Mouse (Mus musculus): Measurements from ENCODE around the gene Gas7. TPM values are rescaled to one million over a fixed set of nuclear protein-coding genes. Genes with fewer than 3 reads are reported as not detected.

Gene Gas7
- total RNA-seq, 1 experiment from 2014 or later: 12.4 TPM

DNA sequence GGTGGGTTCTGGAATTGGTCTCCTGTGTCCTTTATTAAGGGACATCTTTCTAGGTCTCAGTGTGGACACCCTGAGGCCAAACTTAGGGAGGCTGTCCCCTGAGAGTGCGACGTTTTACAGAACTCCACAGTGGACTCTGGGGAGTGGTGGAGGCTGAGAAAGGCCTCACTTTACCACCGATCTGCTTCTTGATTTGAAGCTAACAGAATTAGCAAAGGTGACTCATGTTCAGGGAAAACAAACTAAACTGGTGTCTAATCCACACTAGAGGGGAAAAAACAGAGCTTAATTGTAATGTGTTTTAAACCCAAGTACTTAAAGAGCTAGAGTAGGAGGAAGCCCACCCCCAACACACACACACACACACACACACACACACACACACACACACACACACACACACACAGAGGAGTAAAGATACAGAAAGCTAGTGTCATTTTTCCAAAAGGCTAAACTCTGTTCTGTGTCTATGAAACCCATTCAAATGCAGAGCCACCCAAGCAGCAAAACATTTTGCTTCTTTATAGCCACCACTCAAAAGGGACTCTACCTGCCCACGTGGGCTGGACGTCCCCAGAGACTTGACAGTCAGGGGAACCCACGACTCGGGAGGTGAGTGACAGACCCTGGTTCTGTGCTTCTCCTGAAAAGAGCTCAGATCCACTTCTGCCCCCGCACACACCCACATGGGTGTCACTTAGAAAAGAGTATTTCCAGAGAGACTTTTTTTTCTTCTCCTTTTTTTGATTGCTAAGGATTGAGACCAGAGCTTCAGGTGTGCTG is 268.2 kb downstream of the Gas7 start:
- no peak for ATAC-seq (replicated peaks; ENCODE audit: insufficient number of reproducible peaks, low FRiP score, low TSS enrichment, poor library complexity, severe bottlenecking)

DNA sequence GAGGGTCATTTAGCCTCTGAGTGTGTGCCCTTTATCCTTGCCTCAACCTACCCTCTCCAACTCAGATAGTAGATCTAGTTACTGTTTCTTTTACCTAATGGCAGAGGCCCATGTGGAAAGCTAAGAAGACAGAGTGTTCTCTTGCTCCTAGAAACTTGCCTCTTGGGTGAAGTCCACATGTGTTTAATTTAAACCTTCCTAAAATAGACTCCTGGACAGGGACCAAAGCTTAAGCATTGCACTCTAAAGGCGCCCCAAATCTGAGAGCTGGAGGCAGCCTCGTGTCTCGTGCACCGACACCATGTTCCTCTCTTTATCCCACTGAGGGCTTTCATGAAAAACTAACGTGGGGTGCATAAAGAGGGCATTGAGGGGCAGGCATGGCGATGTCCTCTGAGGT is 271.9 kb downstream of the Gas7 start:
- no peak for ATAC-seq (replicated peaks; ENCODE audit: insufficient number of reproducible peaks, low FRiP score, low TSS enrichment, poor library complexity, severe bottlenecking)

- ATAC-seq (replicated peaks; ENCODE audit: insufficient number of reproducible peaks, low FRiP score, low TSS enrichment, poor library complexity, severe bottlenecking): no peak
These were observed 273.5 kb downstream of the Gas7 start for GRCm38 (mm10) chr11:67728726-67729125.

- no peak for ATAC-seq (replicated peaks; ENCODE audit: insufficient number of reproducible peaks, low FRiP score, low TSS enrichment, poor library complexity, severe bottlenecking)
These were observed 275.8 kb downstream of the Gas7 start for GRCm38 (mm10) chr11:67731056-67731455.

- no peak for ATAC-seq (replicated peaks; ENCODE audit: insufficient number of reproducible peaks, low FRiP score, low TSS enrichment, poor library complexity, severe bottlenecking)
These were observed 278.5 kb downstream of the Gas7 start for GRCm38 (mm10) chr11:67733726-67734125.

DNA sequence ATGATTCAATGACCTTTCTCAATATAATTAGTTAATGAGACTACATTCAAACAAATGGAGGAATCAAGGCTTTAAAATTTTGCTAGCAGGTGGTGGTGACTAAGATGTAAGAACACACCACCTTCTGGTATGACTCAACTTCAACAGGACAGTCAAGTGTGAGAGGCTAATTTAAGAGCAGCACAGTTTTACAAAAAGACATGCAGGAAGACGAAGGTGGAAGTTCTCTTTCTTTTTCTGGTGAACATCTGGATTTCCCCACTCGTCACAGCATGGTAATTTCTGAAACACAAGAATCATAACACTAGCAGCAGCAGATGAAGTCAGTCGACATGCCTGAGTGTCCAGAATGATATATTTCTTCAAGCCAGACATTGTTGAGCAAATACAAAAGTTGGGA is 279.4 kb downstream of the Gas7 start:
- no peak for ATAC-seq (replicated peaks; ENCODE audit: insufficient number of reproducible peaks, low FRiP score, low TSS enrichment, poor library complexity, severe bottlenecking)

GRCm38 (mm10) chr11:67738345-67738744 is 283.1 kb downstream of the Gas7 start:
- ATAC-seq (replicated peaks; ENCODE audit: insufficient number of reproducible peaks, low FRiP score, low TSS enrichment, poor library complexity, severe bottlenecking): no peak

Other genes with a start within 250 kb of the Gas7 start
- not detected in 3 replicates for gene Myh4, start 217.4 kb upstream of the Gas7 start, total RNA-seq (2017)
- not detected in 3 replicates for gene Myh8, start 178.3 kb upstream of the Gas7 start, total RNA-seq (2017)
- not detected in 3 replicates for gene Myh13, start 133.8 kb upstream of the Gas7 start, total RNA-seq (2017)
- not detected in 3 replicates for gene Rcvrn, start 239.9 kb downstream of the Gas7 start, total RNA-seq (2017)